Mouse (Mus musculus): Measurements from ENCODE around the gene Hscb. TPM values are rescaled to one million over a fixed set of nuclear protein-coding genes. Genes with fewer than 3 reads are reported as not detected.

The Hscb gene
- polyA plus RNA-seq, 1 experiment from 2014 or later = 33.1 TPM

- 10% methylated on average over 15 of the region's 15 CpGs for WGBS
- Histone ChIP-seq H3K9me3 (ENCODE audit: control insufficient read depth, low read length) (no peaks in the 10 kb centered on the region), H3K4me2 (ENCODE audit: low read depth, low read length) (peak overlapping the region; percentile 92), H3K27me3 (ENCODE audit: control insufficient read depth, insufficient read depth, low read depth, low read length) (no peaks in the 10 kb centered on the region), H3K27ac (ENCODE audit: low read length) (no peak overlapping the region), H3K4me1 (replicated peaks; ENCODE audit: control insufficient read depth, insufficient read depth, low read length) (peaks cover 15% of the 10 kb centered on the region), H3K4me3 (ENCODE audit: low read length) (peak overlapping the region; percentile 83), H3K9ac (ENCODE audit: low read length) (peak overlapping the region; percentile 84), H3K36me3 (ENCODE audit: control insufficient read depth, insufficient read depth, low read length) (peaks cover 17% of the 10 kb centered on the region)
- no peak for ATAC-seq (ENCODE audit: low read depth)
These were observed 60.1 kb downstream of the Hscb start for GRCm38 (mm10) chr5:110779276-110779997.

Other genes starting within 250 kb of the Hscb start
- gene Noc4l, start 186.4 kb downstream of the Hscb start, polyA plus RNA-seq (2015; fragmentation: Nextera tagmentation; extraction: Ambion mirVana) = 47.0 and 51.2 TPM in 2 replicates
- 15.0 and 17.5 TPM in 2 replicates for gene Ddx51, start 186.3 kb downstream of the Hscb start, polyA plus RNA-seq (2015; fragmentation: Nextera tagmentation; extraction: Ambion mirVana)
- 41.8 and 46.3 TPM in 2 replicates for gene Ep400, start 69.1 kb downstream of the Hscb start, polyA plus RNA-seq (2015; fragmentation: Nextera tagmentation; extraction: Ambion mirVana)
- 25.2 and 27.8 TPM in 2 replicates for gene Pus1, start 59.1 kb downstream of the Hscb start, polyA plus RNA-seq (2015; fragmentation: Nextera tagmentation; extraction: Ambion mirVana)
- gene Ulk1, start 29.7 kb downstream of the Hscb start, polyA plus RNA-seq (2015; fragmentation: Nextera tagmentation; extraction: Ambion mirVana) = 13.1 and 16.3 TPM in 2 replicates
- gene Chek2, start 202 bp upstream of the Hscb start, polyA plus RNA-seq (2015; fragmentation: Nextera tagmentation; extraction: Ambion mirVana) = 32.1 and 34.2 TPM in 2 replicates
- 8.4 and 8.7 TPM in 2 replicates for gene Ttc28, start 40.0 kb upstream of the Hscb start, polyA plus RNA-seq (2015; fragmentation: Nextera tagmentation; extraction: Ambion mirVana)

All from lung, embryonic 16.5 days (tissue).